Mouse (Mus musculus) gastrocnemius, postnatal 25 days (tissue): ENCODE measurements at regions not wholly inside any gene's neighbourhood (a gene's known extent, or its start where the extent isn't known, plus 50 kb on each side); places are given as distances from the start of the nearest gene placed in this dataset.

Experiments
- DNase-seq: peaks from one replicate; pipeline ENCODE4 v3.0.0; 2022

DNA sequence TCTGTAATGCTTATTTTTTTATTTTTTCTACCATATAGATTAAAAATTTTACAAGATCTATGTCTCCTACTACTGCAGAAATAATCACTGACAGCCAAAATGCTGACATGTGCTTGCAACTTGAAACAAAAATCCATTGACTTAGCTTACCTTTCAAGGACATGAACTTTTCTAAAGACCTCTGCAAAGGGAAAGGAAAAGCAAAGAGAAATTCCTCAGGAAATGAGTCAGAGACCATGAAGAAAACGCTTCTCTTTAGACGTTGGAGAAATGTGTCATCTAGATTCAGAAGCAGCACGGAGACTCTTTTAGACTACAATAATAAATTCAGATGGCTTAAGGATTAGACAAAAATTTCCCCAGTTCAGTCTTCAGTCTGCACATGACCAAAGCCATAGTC, 2188.6 kb upstream of the Tenm3 start:
- no peak for DNase-seq

DNA sequence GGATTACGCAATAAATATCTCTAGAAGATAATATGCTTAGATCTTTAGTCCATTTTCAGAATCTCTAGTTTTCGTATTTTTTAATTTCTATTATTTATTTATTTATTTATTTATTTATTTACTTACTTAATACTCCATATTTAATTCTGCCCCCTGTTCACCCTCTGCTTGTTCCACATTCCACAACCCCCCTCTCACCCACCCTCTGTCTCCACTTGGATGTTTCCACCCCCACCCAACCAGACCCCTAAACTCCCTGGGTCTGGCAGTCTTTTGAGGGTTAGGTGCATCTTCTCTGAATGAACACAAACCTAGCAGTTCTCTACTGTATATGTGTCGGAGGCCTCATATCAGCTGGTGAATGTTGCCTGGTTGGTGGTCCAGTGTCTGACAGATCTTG, 2166.8 kb upstream of the Tenm3 start:
- no peak for DNase-seq

DNA sequence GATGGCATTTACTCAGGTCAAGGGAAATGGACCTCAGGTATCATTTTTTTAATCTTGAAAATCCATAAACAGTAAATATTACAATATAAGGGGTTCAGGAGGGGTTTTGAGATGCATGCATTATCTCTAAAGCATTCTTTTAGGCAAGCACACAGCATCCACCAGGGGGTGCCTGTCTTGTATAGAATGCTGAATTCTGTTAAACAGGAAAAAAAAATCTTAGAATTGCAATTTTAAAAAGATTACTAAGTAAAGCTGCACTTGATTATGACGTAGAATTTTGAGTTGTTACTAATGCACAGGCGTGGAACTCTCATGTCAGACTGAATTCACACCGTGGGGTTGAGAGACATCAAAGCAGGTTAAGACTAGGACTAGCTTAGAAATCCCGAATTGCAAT, 2123.6 kb upstream of the Tenm3 start:
- DNase-seq, result no peak

- no peak for DNase-seq
Measured at GRCm38 (mm10) chr8:50917540-50917939, 2073.8 kb upstream of the Tenm3 start.

GRCm38 (mm10) chr8:50916733-50917113, 2073.0 kb upstream of the Tenm3 start:
- no peak for DNase-seq

GRCm38 (mm10) chr8:50915876-50916732, 2072.4 kb upstream of the Tenm3 start:
- DNase-seq, result peak; percentile 28

GRCm38 (mm10) chr8:50915259-50915875, 2071.6 kb upstream of the Tenm3 start:
- peak; percentile 5 for DNase-seq

GRCm38 (mm10) chr8:50914615-50915014, 2070.9 kb upstream of the Tenm3 start:
- no peak for DNase-seq

- no peak for DNase-seq
Measured at GRCm38 (mm10) chr8:50878198-50878597, 2034.4 kb upstream of the Tenm3 start.
